Mouse (Mus musculus): Measurements from ENCODE around the gene Gm6020. TPM values are rescaled to one million over a fixed set of nuclear protein-coding genes. Genes with fewer than 3 reads are reported as not detected.
A peak's percentile ranks its signal among the peaks of the same experiment; 100 is the strongest.

Gm6020 gene
- polyA plus RNA-seq, 1 experiment from 2014 or later: not detected

DNA sequence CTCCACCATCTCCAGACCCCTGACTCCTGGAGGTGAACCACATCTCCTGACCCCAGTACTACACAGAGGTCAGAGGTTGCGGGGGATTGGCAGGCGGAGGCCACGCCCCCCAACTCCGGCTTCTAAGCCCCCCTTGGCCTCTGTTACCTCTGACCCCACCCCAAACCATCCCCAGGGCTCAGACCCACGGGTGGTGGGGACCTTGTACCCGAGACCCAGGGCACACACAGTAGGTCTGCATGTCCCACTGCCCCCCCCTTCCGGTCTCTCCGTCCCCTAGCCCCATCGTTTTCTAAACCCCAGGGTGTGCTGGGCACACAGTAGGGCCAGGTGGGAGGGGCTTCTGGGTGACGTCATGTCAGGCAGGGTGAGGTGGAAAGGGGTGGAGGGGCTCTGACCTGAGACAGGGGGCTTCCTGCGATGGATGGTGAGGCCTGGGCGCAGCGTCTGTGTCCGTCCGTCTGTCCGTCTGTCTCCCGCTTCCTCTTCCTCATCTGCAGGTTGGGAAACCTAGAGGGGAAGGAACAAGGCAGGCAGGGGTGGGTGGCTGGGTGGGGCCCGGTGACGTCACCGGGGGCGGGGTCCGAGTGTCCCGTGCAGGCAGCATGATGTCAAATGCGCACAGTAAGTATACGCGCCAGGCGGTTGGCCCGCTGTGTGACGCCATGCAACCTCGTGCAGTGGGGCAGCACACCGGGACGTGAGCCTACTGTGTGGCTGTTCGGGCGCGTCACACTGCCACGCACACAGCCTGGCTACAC is 44.4 kb downstream of the Gm6020 start, which contains the start of gene Csf2ra:
Csf2ra (minus strand) TSS at position 489 of the 761 bp plus-strand sequence.
- no peak for ATAC-seq (ENCODE audit: insufficient read depth, low FRiP score)
- H3K27ac ChIP-seq (ENCODE audit: low read length): peak within 1 kb of the TSS; percentile 95
- H3K4me3 ChIP-seq (replicated peaks; ENCODE audit: low read length): peak within 1 kb of the TSS; percentile 66
- H3K27me3 ChIP-seq (ENCODE audit: control insufficient read depth, insufficient read depth, low read length): no peaks in the 10 kb centered on the region
- WGBS: 49% methylated on average over 36 of the region's 36 CpGs
- peak within 1 kb of the TSS; percentile 57 for H3K9ac ChIP-seq (ENCODE audit: low read length)
- peak within 1 kb of the TSS; percentile 71 for H3K4me2 ChIP-seq (ENCODE audit: low read depth, low read length)
- H3K9me3 ChIP-seq (replicated peaks; ENCODE audit: control insufficient read depth, low read length): peaks cover 3% of the 10 kb centered on the region
- H3K36me3 ChIP-seq (ENCODE audit: control insufficient read depth, insufficient read depth, low read length): no peaks in the 10 kb centered on the region
- H3K4me1 ChIP-seq (ENCODE audit: control insufficient read depth, insufficient read depth, low read length): 0 out of 2 replicates have a peak, but pooled peaks cover 3% of the 10 kb centered on the region

Other genes with a start within 250 kb of the Gm6020 start
- 35.2 and 40.7 TPM in 2 replicates for gene Zfp950, start 43.0 kb upstream of the Gm6020 start, polyA plus RNA-seq (2015; fragmentation: Nextera tagmentation; extraction: Ambion mirVana)
- gene Gm7102, start 7.6 kb upstream of the Gm6020 start, polyA plus RNA-seq (2015; fragmentation: Nextera tagmentation; extraction: Ambion mirVana): 0.18 and 0.30 TPM in 2 replicates
- gene Csf2ra, start 44.5 kb downstream of the Gm6020 start, polyA plus RNA-seq (2015; fragmentation: Nextera tagmentation; extraction: Ambion mirVana): 28.9 and 30.4 TPM in 2 replicates
- not detected in 2 replicates for gene Gm21060, start 113.2 kb downstream of the Gm6020 start, polyA plus RNA-seq (2015; fragmentation: Nextera tagmentation; extraction: Ambion mirVana)

Measured in stomach, embryonic 16.5 days (tissue).